Mouse (Mus musculus): ENCODE measurements around the gene Themis2. TPM values are rescaled to one million over a fixed set of nuclear protein-coding genes. Genes with fewer than 3 reads are reported as not detected.

Gene Themis2
- polyA plus RNA-seq, 1 experiment from 2014 or later, result 0.87 TPM

GRCm38 (mm10) chr4:132735894-132736293 lies 60.3 kb downstream of the Themis2 start:
- Histone ChIP-seq H3K4me2 (ENCODE audit: low read depth, low read length, severe bottlenecking) (no peak overlapping the region), H3K27me3 (ENCODE audit: control insufficient read depth, insufficient read depth, low read length) (no peaks in the 10 kb centered on the region), H3K4me3 (ENCODE audit: low read depth, low read length) (no peak overlapping the region), H3K4me1 (replicated peaks; ENCODE audit: control insufficient read depth, insufficient read depth, low read length) (no peaks in the 10 kb centered on the region), H3K36me3 (ENCODE audit: control insufficient read depth, insufficient read depth, low read length) (no peaks in the 10 kb centered on the region), H3K9ac (ENCODE audit: low read length) (no peak overlapping the region), H3K27ac (ENCODE audit: low read depth, low read length) (no peak overlapping the region), H3K9me3 (ENCODE audit: control insufficient read depth, low read length) (no peaks in the 10 kb centered on the region)
- no peak for ATAC-seq (replicated peaks; ENCODE audit: low FRiP score)
- 86% methylated on average over 3 of the region's 3 CpGs for WGBS
- DNase-seq (ENCODE audit: low spot score), result no peak

DNA sequence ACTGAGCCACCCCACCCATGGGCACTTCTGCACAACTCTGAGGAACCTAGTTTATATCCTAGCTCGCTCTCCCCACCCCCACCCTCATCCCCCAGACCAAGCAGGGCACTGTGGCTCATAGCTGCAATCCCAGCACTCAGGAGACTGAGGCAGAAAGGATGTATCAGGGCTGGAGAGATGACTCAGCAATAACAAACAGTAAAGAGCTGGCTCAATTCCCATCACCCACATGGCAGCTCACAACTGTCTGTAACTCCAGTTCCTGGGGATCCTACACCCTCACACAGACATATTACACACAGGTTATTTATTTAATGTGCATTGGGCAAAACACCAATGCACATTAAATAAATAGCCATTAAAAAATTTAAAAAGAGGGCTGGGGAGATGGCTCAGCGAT lies 60.8 kb downstream of the Themis2 start:
- Histone ChIP-seq H3K4me2 (ENCODE audit: low read depth, low read length, severe bottlenecking) (no peak overlapping the region), H3K4me1 (replicated peaks; ENCODE audit: control insufficient read depth, insufficient read depth, low read length) (no peaks in the 10 kb centered on the region), H3K9ac (ENCODE audit: low read length) (no peak overlapping the region), H3K4me3 (ENCODE audit: low read depth, low read length) (no peak overlapping the region), H3K27me3 (ENCODE audit: control insufficient read depth, insufficient read depth, low read length) (no peaks in the 10 kb centered on the region), H3K27ac (ENCODE audit: low read depth, low read length) (no peak overlapping the region), H3K36me3 (ENCODE audit: control insufficient read depth, insufficient read depth, low read length) (no peaks in the 10 kb centered on the region), H3K9me3 (ENCODE audit: control insufficient read depth, low read length) (no peaks in the 10 kb centered on the region)
- no peak for ATAC-seq (replicated peaks; ENCODE audit: low FRiP score)
- DNase-seq (ENCODE audit: low spot score), result no peak
- WGBS, result 91% methylated on average over 2 of the region's 2 CpGs

- ATAC-seq (replicated peaks; ENCODE audit: low FRiP score) (no peak), DNase-seq (ENCODE audit: low spot score) (no peak)
- Histone ChIP-seq H3K4me1 (replicated peaks; ENCODE audit: control insufficient read depth, insufficient read depth, low read length) (no peaks in the 10 kb centered on the region), H3K9ac (ENCODE audit: low read length) (no peak overlapping the region), H3K4me3 (ENCODE audit: low read depth, low read length) (no peak overlapping the region), H3K27ac (ENCODE audit: low read depth, low read length) (no peak overlapping the region), H3K36me3 (ENCODE audit: control insufficient read depth, insufficient read depth, low read length) (no peaks in the 10 kb centered on the region), H3K9me3 (ENCODE audit: control insufficient read depth, low read length) (no peaks in the 10 kb centered on the region), H3K4me2 (ENCODE audit: low read depth, low read length, severe bottlenecking) (no peak overlapping the region), H3K27me3 (ENCODE audit: control insufficient read depth, insufficient read depth, low read length) (no peaks in the 10 kb centered on the region)
- 88% methylated on average over 2 of the region's 2 CpGs for WGBS
Measured at GRCm38 (mm10) chr4:132734766-132735165, 61.4 kb downstream of the Themis2 start.

DNA sequence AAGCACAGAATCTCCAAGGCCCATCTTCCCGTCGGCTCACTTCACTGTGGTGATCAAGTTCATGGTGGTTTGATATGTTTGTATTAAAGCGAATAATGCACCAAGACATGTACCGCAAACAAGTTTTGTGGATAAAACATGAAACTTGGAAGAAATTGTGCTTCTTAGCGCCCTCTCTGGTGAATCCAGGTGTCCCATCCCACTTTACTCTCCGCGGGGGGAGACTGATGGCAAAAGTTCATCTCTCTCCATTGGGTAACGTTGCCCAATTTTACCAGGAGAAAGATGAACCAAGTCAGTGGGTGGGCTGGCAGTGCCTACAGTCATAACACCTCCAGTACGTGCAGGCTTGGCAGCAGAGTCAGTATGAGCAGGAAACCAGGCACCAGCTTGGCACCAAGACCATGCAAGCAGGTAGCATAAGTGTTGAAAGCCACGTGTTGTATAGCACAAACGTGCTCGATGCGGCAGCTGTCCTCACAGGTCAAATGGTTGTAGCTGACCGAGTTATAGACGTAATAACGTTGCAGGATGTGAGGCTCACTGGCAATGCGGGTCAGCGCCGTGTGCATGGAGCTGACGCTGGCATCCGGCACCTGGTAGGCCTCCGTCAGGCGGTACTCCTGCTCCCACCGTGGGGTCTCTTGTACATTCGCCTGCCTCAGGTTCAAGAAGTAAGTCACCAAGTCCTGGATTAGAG lies 63.0 kb downstream of the Themis2 start:
- Histone ChIP-seq H3K4me3 (ENCODE audit: low read depth, low read length) (no peak overlapping the region), H3K27ac (ENCODE audit: low read depth, low read length) (no peak overlapping the region), H3K9ac (ENCODE audit: low read length) (no peak overlapping the region), H3K27me3 (ENCODE audit: control insufficient read depth, insufficient read depth, low read length) (no peaks in the 10 kb centered on the region), H3K4me2 (ENCODE audit: low read depth, low read length, severe bottlenecking) (no peak overlapping the region), H3K4me1 (replicated peaks; ENCODE audit: control insufficient read depth, insufficient read depth, low read length) (no peaks in the 10 kb centered on the region), H3K36me3 (ENCODE audit: control insufficient read depth, insufficient read depth, low read length) (no peaks in the 10 kb centered on the region), H3K9me3 (ENCODE audit: control insufficient read depth, low read length) (no peaks in the 10 kb centered on the region)
- ATAC-seq (replicated peaks; ENCODE audit: low FRiP score) (no peak), DNase-seq (ENCODE audit: low spot score) (no peak)
- 91% methylated on average over 25 of the region's 25 CpGs for WGBS

DNA sequence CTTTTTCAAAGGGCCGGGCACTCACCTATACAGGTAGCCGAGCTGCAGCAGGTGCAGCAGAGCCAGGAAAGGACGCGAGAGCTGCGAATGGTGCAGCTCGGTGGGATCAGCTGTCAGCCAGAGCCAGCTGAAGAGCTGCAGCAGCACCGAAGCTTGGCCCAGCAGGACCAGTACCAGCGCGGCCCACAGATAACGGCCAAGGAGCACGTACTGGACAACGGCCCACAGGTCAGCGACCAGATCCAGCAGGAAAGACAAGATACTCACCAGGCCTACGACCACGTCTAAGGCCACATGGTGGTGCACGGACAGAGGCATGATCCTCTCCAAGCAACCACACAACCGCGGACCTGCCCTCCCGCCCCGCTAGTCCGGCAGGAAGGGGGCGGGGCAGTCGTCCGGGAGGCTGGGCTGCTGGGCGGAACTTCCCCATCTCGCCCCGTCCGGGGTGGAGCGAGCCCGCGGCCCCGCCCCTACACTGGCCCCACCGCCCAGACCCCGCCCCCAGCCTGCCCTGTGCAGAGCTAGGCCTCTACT lies 64.0 kb downstream of the Themis2 start, which contains the start of gene Xkr8:
Gene Xkr8, minus strand, starts transcription at position 399 of the 537 bp plus-strand sequence.
- 4% methylated on average over 32 of the region's 34 CpGs for WGBS
- no peak within 1 kb of the TSS for H3K27ac ChIP-seq (ENCODE audit: low read depth, low read length)
- ATAC-seq (replicated peaks; ENCODE audit: low FRiP score), result peak; percentile 96

More for the DNA sequence above, 64.0 kb downstream of the Themis2 start, which contains the start of gene Xkr8:
- Histone ChIP-seq H3K27me3 (ENCODE audit: control insufficient read depth, insufficient read depth, low read length) (no peaks in the 10 kb centered on the region), H3K4me2 (ENCODE audit: low read depth, low read length, severe bottlenecking) (peak within 1 kb of the TSS; percentile 71), H3K9ac (ENCODE audit: low read length) (peak within 1 kb of the TSS; percentile 61), H3K4me1 (replicated peaks; ENCODE audit: control insufficient read depth, insufficient read depth, low read length) (no peaks in the 10 kb centered on the region), H3K9me3 (ENCODE audit: control insufficient read depth, low read length) (no peaks in the 10 kb centered on the region), H3K36me3 (ENCODE audit: control insufficient read depth, insufficient read depth, low read length) (no peaks in the 10 kb centered on the region), H3K4me3 (ENCODE audit: low read depth, low read length) (peak within 1 kb of the TSS; percentile 54)
- DNase-seq (ENCODE audit: low spot score), result peak; percentile 95

Other genes with a start within 250 kb of the Themis2 start
- gene Ptafr, start 232.3 kb downstream of the Themis2 start, polyA plus RNA-seq (2014; fragmentation: Nextera tagmentation; extraction: Ambion mirVana), result 0.25 and 0.40 TPM in 2 replicates
- 31.6 and 31.9 TPM in 2 replicates for gene Eya3, start 157.4 kb downstream of the Themis2 start, polyA plus RNA-seq (2014; fragmentation: Nextera tagmentation; extraction: Ambion mirVana)
- 4.8 and 5.5 TPM in 2 replicates for gene Xkr8, start 63.8 kb downstream of the Themis2 start, polyA plus RNA-seq (2014; fragmentation: Nextera tagmentation; extraction: Ambion mirVana)
- gene Smpdl3b, start 39.1 kb downstream of the Themis2 start, polyA plus RNA-seq (2014; fragmentation: Nextera tagmentation; extraction: Ambion mirVana), result 3.8 and 4.6 TPM in 2 replicates
- 177 and 187 TPM in 2 replicates for gene Rpa2, start 28.1 kb downstream of the Themis2 start, polyA plus RNA-seq (2014; fragmentation: Nextera tagmentation; extraction: Ambion mirVana)
- 69.6 and 80.4 TPM in 2 replicates for gene Ppp1r8, start 46.8 kb upstream of the Themis2 start, polyA plus RNA-seq (2014; fragmentation: Nextera tagmentation; extraction: Ambion mirVana)
- gene Stx12, start 88.1 kb upstream of the Themis2 start, polyA plus RNA-seq (2014; fragmentation: Nextera tagmentation; extraction: Ambion mirVana), result 82.3 and 83.8 TPM in 2 replicates
- gene Fam76a, start 126.2 kb upstream of the Themis2 start, polyA plus RNA-seq (2014; fragmentation: Nextera tagmentation; extraction: Ambion mirVana), result 28.1 and 31.4 TPM in 2 replicates
- 0.13 TPM in 1 of 2 replicates, not detected in the other for gene Fgr, start 177.7 kb upstream of the Themis2 start, polyA plus RNA-seq (2014; fragmentation: Nextera tagmentation; extraction: Ambion mirVana)
- 5.5 and 7.5 TPM in 2 replicates for gene Ahdc1, start 214.9 kb upstream of the Themis2 start, polyA plus RNA-seq (2014; fragmentation: Nextera tagmentation; extraction: Ambion mirVana)